Mouse (Mus musculus) erythroblast, adult 5-6 weeks (primary cell): ENCODE measurements around the gene Grip2. TPM values are rescaled to one million over a fixed set of nuclear protein-coding genes. Genes with fewer than 3 reads are reported as not detected.

Experiments
- total RNA-seq, 2 experiments: library from RNA; stranded (forward) in 1 of 2; stranded (reverse) in 1 of 2; fragments of 150-400 nt in 1 of 2; fragments of 200-764, 138-1000 nt in 1 of 2; gene quantifications; 2 replicates each; pipeline versions ENCODE4 v1.2.3 to v1.2.4; 2015 to 2017; ENCODE audit warnings: low replicate concordance in 2 of 2

Grip2 gene
- total RNA-seq, 2 experiments from 2014 or later: not detected

Other genes with a start within 250 kb of the Grip2 start
- 12.1 and 15.0 TPM in 2 replicates for gene Slc6a6, start 143.2 kb downstream of the Grip2 start, total RNA-seq (2015; ENCODE audit: low replicate concordance)
- gene Slc6a6, start 143.2 kb downstream of the Grip2 start, total RNA-seq (2017; ENCODE audit: low replicate concordance): 7.1 and 11.6 TPM in 2 replicates
- 16.7 and 21.7 TPM in 2 replicates for gene Ccdc174, start 50.8 kb upstream of the Grip2 start, total RNA-seq (2015; ENCODE audit: low replicate concordance)
- 23.2 and 48.7 TPM in 2 replicates for gene Ccdc174, start 50.8 kb upstream of the Grip2 start, total RNA-seq (2017; ENCODE audit: low replicate concordance)
- gene 4930590J08Rik, start 75.6 kb upstream of the Grip2 start, total RNA-seq (2015; ENCODE audit: low replicate concordance): not detected in 2 replicates
- 0.51 and 1.5 TPM in 2 replicates for gene 4930590J08Rik, start 75.6 kb upstream of the Grip2 start, total RNA-seq (2017; ENCODE audit: low replicate concordance)
- not detected in 2 replicates for gene Fgd5, start 151.6 kb upstream of the Grip2 start, total RNA-seq (2015; ENCODE audit: low replicate concordance)
- 0.70 TPM in 1 of 2 replicates, not detected in the other for gene Fgd5, start 151.6 kb upstream of the Grip2 start, total RNA-seq (2017; ENCODE audit: low replicate concordance)